Mouse (Mus musculus): ENCODE results near the gene Bend4.

The Bend4 gene

GRCm38 (mm10) chr5:67419407-67419806 is 8.7 kb downstream of the Bend4 start:
- no peak for DNase-seq (ENCODE audit: low spot score in 2 of 2)

- DNase-seq (ENCODE audit: low spot score in 2 of 2): no peak
These were observed 16.6 kb downstream of the Bend4 start for GRCm38 (mm10) chr5:67411475-67411874.

- DNase-seq (ENCODE audit: low spot score in 2 of 2): no peak
These were observed 17.7 kb downstream of the Bend4 start for GRCm38 (mm10) chr5:67410426-67410825.

DNA sequence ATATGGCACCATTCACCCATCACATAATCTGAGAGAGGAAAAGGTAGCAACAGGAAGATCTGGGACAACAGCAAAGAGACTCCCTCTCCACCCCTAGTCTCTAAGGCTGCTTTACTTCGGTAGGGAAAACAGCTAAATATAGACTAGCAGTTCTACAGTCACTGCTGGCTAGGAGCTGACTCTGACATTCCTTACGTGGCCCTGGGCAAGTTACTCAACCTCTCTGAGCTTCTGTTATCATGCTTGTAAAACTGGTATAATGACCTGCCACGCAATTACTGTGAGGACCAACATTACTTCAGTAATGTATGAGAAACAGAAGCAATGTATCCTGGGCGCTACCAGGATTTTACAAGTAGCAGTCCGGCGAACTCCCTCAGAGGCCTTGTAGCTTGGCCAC is 19.7 kb downstream of the Bend4 start:
- no peak for DNase-seq (ENCODE audit: low spot score in 2 of 2)

DNA sequence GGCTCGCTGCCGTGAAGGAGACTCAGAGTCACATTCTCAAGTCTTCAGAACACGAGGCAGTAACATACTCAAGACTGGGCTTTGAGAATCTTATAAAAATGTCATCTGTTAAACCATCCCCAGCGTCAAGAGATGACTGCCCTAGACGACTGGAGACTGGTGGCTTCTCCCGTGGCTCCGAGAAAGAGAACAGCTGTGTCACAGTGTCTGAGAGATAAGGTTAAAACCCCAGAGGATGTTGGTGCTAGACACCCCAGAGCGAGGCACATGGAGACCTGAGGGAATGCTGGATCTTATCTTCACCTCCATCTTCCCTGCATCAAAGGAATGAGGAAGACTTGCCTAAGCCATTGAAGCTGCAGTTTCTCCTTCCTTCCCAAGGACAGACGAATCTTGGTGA is 23.2 kb downstream of the Bend4 start:
- DNase-seq (ENCODE audit: low spot score in 2 of 2): no peak

- no peak for DNase-seq (ENCODE audit: low spot score in 2 of 2)
These were observed 23.7 kb downstream of the Bend4 start for GRCm38 (mm10) chr5:67404380-67404779.

- no peak for DNase-seq (ENCODE audit: low spot score in 2 of 2)
These were observed 26.5 kb downstream of the Bend4 start for GRCm38 (mm10) chr5:67401612-67402011.

DNA sequence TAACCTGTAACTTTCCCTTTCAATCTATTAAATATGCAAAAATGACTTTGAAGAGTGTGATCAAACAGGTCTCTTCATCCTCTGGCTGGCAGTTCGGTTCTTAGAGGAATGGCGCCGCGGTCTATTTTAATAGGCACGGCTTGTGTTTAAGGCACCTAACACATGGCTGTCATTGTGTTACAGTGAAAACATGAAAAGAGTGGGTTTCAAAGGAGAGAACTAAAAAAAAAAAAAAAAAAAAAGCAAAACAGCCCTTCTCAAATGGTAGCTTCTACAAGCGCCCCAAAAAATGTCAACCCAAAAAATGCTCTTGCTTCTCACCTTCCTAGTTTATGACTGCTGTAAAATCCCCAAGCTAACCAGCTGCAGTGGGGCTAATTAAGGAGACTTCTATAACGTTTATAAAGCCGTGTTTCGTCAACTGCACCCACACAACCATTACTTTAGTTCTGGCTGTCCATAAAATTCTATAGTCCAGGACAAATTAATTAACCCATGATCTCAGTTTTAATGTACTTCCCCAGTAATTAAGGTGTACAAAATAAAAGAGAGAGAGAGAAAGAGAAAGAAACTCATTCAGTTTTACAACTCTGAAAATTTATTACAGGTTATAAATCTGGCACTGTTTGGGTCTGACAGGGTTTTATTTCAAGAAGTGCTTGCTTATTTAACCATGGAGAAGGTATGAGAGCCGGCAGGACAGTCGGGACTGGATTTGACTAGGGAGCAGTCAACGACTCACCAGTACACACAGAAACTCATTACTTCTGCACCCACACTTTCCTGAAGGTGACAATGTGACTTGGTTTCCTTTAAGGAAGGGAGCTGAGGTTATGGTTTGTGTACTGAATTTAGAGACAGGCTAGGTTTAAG is 27.3 kb downstream of the Bend4 start:
- no peak for DNase-seq (ENCODE audit: low spot score in 2 of 2)

DNA sequence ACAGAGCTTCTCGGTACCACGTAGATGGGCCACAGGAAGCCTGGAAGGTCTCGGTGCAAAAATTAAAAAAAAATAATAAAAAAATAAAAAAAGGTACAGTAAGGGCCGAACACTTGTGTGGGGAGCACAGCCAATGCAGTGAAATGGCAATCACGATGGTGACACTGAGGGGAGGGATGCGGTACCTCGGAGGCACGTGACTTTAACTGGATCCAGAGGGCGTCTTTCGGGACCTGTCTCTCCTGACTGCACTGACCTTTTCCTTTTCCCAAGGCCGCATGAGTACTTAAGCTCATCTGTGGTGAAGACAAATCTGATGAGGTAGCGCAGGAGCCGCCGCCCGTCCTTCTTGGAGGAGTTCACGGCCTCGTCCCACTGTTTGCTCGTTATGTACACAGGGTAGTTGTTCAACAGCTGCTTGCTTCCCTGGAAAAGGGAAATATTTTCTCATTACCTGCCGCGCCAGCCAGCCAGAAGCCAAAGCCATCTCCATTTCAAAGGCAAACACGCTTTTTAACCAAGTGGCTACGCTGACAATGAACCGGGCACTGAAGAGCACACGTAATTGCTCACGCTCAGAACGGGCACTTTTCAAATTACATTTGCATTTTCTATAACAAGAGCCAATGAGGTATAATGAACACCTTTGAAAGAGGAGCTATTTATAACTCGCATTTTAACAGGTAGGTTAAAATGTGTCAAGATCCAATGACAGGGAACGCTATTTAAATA is 28.1 kb downstream of the Bend4 start:
- no peak for DNase-seq (ENCODE audit: low spot score in 2 of 2)

DNA sequence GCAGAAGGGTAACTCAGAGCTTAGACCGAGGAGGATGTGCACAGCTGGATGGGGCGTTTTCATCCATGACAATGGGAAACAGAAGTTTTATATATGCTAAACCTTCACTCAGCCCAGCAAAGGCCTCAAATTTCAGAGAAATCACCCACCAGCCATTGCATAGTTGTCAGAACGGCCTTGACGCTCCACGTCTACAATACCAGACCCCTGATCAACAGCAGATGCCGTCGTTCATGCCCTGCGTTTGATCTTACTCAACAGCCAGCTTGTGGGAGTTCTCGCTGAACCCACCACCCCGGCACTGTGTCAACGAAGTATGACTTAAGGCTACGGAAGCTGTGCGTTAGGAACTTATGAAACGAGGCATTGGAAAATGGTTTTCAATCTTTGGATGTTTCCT is 30.9 kb downstream of the Bend4 start:
- no peak for DNase-seq (ENCODE audit: low spot score in 2 of 2)

DNA sequence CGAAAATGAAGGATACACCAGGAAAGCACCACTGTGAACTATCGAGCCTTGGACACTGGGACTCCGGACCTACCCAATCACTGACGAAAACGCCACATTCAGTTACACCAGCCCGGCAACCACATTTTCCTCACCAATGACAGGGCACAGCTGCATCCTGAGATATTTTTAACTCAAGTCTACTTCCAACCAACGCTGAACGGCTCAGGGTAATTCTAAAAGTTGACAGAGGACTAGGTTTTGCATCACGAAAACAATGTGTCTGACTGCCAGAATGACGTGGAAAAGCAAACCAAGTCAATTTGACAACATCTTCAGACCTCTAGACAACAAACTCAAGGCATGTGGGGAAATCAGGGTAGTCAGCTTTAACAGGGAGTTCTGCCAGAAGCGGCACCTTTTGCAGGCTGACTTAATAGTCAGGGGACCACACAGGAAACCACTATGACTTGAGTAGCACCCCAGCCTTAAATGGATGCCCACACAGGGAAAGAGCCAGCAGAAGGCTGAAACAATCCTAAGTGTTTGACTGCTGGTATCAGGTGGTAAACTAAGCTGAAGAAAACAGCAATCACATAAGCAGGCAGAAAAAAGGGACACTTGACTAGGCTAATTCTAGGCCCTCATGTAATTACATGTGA is 32.8 kb downstream of the Bend4 start:
- no peak for DNase-seq (ENCODE audit: low spot score in 2 of 2)

GRCm38 (mm10) chr5:67393951-67394350 is 34.2 kb downstream of the Bend4 start:
- no peak for DNase-seq (ENCODE audit: low spot score in 2 of 2)

GRCm38 (mm10) chr5:67382556-67382955 is 45.6 kb downstream of the Bend4 start:
- no peak for DNase-seq (ENCODE audit: low spot score in 2 of 2)

- DNase-seq (ENCODE audit: low spot score in 2 of 2): no peak
These were observed 46.4 kb downstream of the Bend4 start for GRCm38 (mm10) chr5:67381690-67382089.

DNA sequence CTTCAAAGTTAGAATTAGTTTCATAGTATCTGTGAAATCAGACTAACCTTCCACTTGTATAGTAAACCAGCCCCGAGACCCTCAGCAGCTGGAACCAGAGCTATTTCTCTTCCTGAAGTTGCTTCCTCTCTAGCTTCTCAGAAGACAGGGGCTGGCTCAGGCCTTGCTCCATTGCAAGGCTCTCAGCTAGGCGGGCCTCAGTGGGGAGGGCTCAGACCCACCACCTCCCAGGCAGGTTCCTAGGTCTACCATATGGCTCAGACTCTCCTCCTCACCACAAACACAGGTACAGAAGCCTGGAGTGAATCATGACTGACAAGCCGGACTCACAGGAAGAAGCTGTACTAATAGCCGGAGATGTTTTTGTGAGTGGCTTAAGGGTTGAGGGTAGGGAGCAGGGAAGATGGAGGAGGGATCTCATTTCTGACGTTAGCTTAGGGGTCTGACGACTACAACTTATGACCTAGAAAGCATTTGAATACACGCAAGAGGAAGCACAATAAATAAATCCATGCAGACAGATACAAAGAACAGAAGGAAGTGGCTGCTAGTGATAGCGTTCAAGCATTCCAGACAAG is 51.0 kb downstream of the Bend4 start:
- DNase-seq (ENCODE audit: low spot score in 2 of 2): no peak

- no peak for DNase-seq (ENCODE audit: low spot score in 2 of 2)
These were observed 65.2 kb downstream of the Bend4 start for GRCm38 (mm10) chr5:67362931-67363330.

DNA sequence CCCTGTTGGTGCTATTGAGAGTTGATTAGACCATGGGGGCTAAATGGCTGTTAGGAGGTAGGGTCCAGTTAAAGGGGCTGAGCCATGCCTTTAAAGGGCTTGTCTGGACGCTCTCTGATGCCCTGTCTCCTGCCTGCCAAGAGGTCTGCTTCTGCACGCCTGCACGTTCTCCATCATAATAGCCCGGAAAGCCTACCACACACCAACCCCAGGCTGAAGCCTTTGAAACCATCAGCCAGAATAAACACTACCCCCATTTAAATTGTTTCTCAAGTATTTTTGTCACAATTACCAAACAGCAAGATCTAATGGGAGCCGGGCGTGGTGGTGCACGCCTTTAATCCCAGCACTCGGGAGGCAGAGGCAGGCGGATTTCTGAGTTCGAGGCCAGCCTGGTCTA is 65.8 kb downstream of the Bend4 start:
- no peak for DNase-seq (ENCODE audit: low spot score in 2 of 2)

- DNase-seq (ENCODE audit: low spot score in 2 of 2): no peak
These were observed 79.2 kb downstream of the Bend4 start for GRCm38 (mm10) chr5:67348949-67349348.

DNA sequence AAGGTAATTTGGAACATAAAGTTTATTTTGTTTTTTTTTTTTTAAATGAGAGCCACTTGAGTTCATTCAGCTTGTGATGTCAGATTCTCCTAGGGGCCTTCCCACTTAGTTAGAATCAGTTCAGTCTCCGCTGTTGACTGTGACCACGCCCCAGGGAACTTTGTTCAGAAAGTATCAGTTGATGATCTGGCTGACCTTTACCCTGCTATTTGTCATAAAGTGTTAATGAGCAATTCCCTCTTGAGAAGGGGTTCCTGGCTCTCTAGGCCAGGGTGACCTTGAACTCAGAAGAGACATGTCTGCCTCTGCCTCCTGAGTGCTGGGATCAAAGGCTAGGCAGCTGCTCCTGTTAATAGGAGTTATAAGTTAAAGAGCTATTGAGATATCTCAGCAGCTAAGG is 81.0 kb downstream of the Bend4 start:
- no peak for DNase-seq (ENCODE audit: low spot score in 2 of 2)
